Mouse (Mus musculus) mouse trophoblast stem cell (cell line): ENCODE results near the gene Ceacam16.

Experiments used
- in situ Hi-C, 2 experiments: fragments of 300-500 bp; cut with MseI, MboI; formaldehyde crosslinking; loops; 2 replicates in 1 of 2; 3 replicates in 1 of 2; pipeline ENCODE4 v1.15.1; 2025

Ceacam16 gene

DNA sequence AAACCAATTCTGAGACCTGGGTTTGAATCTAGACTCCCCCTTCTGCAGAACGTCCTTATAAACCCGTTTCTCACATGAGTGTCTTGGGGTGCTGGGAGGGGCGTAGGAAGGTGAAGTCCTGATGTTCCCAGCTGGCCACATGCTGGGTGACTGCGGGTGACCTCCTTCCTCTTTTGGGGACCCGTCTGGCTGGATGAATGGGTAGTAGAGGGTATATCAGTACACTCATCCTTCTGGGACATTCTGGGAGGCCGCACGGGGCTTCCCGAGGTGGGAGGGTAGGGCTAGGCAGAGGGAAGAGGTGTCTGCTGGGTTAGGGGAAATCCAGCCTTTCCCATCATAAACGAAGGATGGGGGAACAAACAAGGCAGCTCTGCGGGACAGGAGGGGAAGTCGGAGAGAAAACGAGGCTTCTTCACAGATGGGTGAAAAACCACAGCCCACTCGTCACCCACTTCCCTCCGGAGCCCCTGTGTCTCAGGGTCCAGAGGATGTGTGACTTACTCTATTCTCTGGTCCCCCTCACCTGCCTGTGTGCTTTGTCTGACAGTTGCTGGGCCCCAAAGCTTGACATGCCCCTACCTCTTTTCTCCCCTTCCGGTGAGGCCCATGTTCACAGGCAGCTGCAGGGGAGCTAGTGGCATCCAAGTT is 16.5 kb downstream of the Ceacam16 start:
- in situ Hi-C loops = loop anchor here (5.0 kb wide), 2 partner anchors 33 to 42 kb away; no protein-coding TSS in a partner anchor

DNA sequence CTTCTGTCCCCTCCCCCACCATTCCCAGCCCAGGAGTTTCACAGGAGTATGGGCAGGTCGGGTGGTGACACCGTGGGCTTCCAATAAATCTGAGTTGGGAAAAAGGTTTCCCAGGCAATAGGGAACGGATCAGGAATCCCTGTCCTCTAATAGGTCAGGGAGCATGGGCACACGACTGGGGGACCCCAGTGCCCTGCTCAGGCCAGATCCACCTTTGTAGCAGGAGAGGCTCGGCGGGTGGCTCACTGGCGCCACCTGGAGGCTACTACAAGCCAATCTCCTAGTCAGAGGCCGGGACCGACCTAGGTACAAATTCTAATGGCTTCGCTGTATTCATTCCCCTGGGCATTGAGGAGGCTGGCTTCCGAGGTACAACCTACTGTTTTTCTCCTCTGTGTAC is 17.5 kb downstream of the Ceacam16 start:
- in situ Hi-C loops = loop anchor here (5.0 kb wide), 2 partner anchors 34 to 41 kb away; no protein-coding TSS in a partner anchor

DNA sequence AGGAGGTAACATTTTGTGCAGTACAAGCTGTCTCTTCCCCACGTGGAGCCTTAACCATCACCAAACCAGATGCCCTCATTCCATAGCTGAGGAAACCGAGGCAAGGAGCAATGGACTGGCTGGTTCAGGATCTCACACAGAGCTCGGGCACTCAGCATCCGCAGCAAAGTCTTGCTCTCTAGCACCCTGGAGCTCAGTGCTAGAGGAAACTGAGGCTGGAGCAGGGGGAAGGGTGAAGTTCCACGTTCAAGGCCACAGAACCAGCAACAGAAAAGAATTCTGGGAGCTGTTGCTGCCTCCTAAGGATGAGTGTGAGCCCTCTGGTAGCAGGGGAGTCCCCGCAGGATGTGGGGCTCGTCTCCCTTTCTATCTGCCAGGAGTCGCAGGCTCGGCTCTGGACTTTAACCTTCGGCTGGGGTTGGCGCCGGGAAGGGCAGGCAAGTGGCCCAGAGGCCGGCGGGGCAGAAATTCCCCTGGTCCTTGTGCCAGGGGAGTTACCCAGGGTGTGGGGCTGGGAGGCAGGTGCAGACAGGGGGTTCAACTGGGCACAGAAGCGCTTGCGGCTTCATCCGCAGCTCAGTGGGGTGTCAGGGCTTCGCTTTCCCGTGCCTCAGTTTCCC is 18.1 kb downstream of the Ceacam16 start:
- in situ Hi-C loops = loop anchor here (5.0 kb wide), 2 partner anchors 34 to 41 kb away; no protein-coding TSS in a partner anchor

DNA sequence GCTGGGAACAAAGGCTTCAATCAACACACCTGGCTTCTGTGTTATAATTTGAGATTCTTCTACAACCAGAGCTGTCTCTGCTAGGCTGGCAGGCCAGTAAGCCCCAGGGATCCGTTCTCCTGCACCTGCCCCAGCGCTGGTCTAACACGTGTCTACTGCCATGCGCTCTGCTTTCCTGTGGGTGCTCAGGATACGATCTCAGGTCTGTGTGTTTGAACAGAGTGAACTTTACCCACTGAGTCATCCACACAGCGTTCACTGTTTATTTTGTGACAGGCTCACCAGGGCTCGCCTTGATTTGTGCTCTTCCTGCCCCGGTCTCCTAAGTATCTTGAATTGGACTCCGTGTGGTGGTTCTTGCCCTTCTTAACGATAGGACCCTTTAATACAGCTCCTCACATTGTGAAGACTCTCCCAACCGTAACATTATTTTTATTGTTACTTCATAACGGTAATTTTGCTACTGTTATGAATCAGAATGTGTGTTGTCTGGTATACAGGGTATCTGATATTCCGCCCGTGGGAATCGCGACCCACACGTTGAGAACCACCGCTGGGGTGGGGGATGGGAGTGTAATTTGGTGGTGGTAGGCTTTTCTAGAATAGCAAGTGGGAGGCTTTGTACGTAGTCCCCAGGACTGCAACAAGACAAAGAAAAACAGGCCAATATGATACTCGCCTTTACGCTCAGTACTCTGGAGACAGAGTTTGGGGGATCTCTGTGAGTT is 19.2 kb downstream of the Ceacam16 start:
- in situ Hi-C loops = loop anchor here (5.0 kb wide), 2 partner anchors 35 to 40 kb away; no protein-coding TSS in a partner anchor

DNA sequence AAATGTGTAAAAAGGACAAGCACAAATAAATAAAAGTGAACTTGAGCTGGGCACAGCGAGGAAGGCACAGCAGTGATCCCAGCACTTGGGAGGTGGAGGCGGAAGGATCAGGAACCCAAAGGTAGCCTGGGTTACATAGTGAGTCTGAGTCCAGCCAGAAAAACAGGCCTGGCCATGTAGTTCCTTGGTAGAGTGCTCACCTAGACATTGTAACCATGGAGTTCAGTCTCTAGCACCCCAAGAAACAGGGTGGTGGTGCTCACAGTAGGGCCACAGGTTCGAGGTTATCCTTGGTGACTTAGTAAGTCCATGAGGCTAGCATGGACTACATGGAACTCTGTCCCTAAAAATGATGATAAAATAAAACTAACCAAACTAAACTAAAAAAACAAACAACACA is 20.2 kb downstream of the Ceacam16 start:
- in situ Hi-C loops = loop anchor here (5.0 kb wide), 2 partner anchors 36 to 39 kb away; no protein-coding TSS in a partner anchor

DNA sequence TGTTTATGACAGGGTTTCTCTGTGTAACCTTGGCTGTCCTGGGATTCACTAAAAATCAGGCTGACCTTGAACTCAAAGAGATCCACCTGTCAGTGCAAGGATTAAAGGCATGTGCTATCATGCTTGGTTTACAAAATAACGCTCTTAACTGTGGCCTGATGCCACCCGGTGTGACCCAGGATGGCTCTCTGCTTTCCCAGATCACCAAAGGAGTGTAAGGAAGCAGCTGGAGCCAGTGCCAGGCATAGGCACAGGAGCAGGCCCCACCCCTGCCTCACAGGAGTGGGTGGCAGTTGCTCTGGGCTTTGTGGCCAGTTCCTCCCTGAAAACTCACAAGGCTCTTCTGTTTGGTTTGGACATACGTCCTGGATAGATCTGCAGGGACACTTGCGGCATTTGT is 20.7 kb downstream of the Ceacam16 start:
- in situ Hi-C loops = loop anchor here (5.0 kb wide), 2 partner anchors 37 to 38 kb away; no protein-coding TSS in a partner anchor

DNA sequence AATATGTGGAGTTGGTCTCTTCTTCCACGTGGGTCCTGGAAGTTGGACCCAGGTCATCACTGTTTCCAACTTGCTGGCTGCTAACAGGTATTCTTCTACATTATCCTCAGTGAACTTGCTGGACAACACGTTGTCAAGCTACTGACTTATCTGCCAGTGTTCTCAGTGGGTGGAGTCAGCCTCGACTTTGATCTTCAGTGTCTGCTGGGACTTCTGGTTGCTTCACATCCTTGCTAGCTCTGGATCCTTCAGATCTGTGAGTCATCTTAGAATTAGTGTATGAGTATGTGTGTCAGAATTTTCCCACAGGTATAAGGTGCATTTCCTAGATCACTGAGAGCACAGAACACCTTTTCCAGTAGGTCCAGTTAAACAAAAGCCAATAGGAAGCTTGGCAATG is 24.3 kb downstream of the Ceacam16 start:
- in situ Hi-C loops = no loop called here

DNA sequence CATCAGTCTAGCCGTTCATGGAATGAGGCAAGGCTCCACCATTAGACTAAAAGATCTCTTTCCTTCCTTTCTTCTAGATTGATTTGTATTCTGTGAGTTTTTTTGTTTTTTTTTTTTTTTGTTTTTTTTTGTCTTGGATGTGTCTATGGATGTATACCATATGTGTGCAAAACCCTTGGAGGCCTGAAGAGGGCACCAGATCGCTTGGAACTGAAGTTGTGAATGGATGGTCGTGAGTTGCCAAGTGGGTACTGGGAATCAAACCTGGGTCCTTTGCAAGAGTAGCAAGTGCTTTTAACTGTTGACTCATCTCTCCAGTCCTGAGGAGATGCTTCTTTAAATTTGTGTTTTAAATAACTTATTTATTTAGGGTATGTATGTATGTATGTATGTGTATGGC is 27.0 kb downstream of the Ceacam16 start:
- in situ Hi-C loops = no loop called here

DNA sequence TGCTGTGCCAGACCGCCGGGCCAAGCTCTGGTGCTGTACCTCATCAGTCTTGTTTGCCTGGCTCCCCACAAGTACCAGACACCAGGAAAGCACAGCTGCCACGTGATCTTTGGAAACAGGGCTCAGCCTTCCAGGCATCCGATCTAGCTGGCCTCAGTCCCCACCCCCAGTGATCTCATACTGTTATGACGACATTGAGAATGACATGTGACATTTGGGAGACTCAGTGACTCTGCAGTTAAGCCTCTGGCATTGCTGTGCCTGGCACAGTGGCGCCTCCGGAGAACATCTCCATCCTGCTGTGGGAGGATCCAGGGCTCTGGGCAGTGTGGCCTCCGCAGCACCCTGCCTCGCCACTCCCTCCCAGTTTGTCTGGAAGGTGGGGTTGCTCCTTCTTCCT is 29.3 kb downstream of the Ceacam16 start:
- in situ Hi-C loops = no loop called here

DNA sequence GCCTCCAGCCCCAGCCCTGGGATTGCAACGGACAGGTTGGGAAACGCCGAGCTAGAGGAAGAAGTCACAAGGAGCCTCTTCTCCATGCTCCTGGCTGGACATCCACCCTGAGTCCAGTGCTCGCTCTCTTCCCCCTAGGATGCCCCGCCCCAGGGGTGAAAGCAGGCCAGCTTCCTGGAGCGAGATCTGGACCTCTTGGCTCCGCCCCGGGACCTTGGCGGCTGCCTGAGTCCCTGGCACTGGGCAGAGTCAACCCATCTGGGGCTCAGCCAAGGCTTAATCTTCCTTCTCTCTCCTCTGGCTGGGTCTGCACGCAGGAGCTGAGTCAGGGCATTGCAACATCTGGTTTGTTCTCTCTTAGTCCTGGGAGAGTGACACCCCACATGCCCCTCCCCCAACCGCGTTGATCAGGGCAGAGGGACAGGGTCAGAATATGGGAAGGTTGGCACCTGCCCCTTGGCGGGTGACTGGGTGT is 30.4 kb downstream of the Ceacam16 start:
- in situ Hi-C loops = no loop called here

DNA sequence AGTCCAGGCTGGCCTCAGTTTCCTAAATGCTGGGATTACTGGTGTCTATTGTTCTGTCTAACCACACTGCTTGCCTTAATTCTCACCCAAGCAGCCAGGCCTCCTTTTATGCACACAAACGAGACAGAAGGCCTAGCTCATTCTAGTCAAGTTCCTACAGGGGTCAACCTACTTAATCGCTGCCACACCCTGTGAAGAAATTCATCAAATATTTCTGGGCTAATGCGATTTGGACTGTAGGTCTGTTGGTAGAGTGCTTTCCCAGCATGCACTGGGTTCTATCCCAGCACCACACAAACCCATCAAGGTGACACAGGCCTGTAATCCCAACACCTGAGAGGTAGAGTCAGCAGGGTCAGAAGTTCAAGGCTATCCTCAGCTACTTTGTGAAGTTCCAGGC is 31.4 kb downstream of the Ceacam16 start:
- in situ Hi-C loops = no loop called here

DNA sequence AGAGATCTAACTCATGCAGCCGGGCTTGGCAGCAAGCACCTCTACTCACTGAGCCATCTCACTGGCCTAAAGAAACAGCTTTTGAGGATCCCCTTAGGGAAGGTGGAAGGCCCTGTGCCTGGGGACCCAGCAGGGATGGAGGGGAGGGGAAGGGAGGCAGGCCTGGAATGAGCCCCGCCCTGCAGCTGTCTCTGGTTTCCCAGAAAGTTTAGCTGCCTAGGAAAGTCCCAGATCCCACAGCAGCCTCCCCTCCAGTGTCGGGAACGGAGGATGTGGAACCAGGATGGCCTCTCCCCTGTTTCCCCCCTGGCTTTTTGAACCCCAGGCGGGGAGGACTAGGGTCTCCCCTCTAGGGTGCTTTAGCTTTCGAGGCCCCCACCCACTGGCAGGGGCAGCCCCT is 34.3 kb downstream of the Ceacam16 start:
- in situ Hi-C loops = no loop called here

DNA sequence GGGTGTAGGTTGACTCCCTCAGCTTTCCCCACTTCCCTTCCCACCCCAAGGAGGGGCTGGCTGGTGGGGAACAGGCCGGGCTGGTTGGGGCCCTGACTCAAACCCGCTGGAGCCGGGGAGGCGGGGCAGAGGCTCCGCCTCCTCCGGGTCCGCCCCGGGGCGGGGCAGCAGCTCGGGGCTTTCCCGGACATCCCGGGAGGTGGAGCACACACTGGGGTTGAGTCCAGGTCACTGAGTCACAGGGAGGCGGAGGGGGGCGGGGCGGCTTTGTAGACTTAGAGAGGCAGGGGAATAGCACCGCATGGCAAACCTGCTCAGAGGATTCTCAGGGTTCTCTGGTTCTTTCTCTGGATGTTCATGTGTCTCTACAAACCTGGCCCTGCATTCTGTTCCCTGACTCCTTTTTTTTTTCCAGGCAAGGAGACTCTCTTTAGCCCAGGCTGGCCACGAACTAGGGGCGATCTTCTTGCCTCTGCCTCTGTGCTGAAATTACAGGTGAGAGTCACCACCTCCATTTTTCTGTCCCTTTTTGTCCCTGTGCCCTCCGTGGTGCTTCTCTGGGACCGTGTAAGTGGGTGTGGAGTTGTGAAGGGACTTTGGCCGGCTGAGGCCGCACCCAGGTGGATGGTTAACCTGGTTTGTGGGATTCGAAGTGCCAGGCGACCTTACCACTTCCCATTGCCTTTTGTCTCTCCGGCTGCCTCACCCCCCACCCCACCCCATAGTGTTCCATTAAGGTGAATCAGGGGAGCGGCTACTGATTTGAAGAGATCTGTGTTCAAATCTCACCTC is 36.7 kb downstream of the Ceacam16 start:
- in situ Hi-C loops = no loop called here

DNA sequence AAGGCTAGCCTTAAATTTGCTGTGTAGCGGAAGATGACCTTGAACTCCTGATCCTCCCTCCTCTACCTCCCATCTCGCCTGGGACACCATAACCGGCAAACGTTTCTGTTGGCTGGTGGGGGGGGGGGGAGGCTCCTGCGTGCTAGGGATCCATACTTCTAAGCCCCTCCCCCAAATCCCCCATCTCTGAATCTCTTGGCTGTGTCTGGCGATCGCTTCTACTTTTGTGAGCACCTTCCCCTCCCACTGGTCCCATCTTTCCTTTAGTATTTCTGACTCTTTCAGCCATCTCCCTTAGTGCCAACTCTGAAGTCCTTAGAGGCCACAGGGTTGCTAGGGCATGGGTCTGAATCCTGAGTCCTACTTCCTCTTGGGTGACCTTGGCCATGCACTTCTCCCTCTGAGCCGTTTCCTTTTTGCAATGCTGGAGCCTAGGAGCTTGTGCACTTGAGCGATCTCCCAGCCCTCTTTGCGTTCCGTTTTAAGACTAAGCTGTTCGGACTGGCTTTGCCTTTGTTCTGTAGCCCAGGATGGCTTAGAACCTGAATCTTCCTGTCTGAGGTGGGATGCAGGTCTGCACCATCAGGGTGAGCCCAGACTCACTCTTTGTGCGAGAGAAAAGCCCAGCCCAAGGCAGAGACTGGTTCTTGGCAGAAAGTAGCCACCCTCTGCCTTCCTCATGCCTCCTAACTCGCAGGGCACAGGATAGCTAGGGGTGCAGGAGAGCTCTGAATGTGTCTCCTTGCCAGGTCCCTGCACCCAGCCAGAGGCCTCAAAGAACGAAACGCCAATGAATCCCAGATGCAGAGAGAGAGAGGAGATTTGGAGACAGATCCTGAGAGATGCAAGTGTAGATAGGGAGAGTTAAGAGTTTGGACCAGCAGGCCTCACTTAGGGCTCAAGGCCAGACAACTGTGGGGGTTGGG is 37.6 kb downstream of the Ceacam16 start:
- in situ Hi-C loops = no loop called here

DNA sequence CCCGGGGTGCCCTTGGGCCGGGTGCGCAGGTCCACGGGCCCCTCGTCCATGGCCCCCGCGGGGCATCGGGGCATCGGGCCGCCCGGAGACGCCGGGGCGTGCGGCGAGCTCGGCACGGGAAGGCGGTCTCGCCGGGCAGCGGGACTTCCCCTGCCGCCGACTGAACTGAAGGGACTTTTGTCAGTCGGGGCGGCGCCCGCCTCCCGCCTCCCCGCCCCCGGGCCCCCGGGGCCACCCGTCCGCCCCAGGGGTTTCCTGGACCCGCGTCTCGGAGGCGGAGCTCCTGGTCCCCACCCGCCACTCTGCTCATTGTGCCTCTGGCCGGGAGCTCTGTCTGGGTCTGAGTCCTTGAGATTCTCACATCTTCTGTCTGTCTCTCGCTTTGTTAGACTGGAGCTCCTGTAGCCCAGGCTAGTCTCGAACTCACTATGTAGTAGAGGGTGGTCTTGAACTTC is 38.5 kb downstream of the Ceacam16 start, which contains the start of gene Bcl3:
TSS of gene Bcl3 (minus strand) at position 167 of the 455 bp plus-strand sequence.
- in situ Hi-C loops = no loop called here

DNA sequence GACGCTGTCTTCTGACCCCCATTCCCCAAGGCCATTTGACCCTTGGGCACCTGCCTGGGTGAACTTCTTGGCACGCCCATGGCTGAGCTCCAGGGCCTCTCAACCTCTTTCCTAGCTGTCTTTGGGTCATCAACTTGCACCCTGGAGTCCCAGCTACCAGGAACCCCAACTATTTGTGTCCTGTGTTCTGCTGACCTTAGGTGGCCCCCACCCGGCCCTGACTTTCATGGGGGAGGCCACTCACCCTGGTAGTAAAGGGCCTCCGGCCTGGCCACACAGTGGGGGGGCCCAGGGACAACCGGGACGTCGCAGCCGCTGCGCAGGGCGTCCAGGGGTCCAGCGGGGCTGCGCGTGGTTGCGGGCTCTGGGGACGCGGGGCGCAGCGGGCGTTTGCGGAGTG is 38.9 kb downstream of the Ceacam16 start:
- in situ Hi-C loops = no loop called here

DNA sequence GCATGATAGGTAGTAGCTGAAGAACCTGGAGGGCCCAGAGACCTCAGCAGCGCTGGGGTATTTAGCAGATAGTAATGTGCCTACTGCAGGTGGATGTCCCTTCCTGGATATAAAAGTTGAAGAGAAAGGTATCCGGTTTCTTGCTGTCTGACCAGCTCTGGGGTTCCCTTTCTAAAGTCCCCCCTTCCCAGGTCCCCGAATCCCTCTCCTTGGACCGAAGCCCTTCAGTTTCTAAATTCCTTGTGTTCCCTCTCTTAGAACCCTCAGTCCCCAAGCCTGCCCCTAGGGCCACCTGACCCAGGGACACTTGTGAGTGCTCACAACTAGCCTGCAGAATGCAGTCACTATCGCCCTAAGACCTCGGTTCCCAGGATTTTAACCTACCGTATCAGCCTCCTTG is 39.5 kb downstream of the Ceacam16 start:
- in situ Hi-C loops = no loop called here

DNA sequence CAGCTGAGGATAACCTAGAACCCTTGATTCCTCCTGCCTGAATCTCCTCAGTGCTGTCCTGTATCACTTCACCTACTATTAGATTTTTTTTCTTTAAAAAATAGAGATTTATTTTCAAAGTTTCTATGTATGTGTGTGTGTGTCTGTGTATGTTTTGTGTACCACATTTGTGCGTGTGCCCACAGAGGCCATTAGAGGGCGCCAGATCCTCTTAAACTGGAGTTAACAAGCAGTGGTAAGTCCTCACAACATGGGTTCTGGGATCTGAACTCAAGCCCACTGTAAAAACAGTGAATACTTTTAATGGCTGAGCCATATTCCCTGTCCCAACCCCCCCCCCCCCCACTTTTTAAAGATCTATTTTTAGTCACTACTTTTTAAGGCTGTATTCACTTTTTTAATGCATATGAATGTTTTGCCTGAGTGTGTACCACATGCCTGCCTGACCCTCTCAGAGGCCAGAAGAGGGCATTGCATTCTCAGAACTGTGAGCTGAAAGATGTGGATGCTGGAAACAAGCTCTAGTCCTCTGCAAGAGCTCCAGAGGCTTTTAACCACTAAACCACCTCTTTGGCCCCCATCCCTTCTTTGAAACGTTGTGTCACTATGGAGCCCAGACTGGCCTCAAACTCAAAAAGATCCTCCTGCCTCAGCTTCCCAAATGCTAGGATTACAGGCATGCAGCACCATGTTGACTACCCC is 40.6 kb downstream of the Ceacam16 start:
- in situ Hi-C loops = no loop called here

DNA sequence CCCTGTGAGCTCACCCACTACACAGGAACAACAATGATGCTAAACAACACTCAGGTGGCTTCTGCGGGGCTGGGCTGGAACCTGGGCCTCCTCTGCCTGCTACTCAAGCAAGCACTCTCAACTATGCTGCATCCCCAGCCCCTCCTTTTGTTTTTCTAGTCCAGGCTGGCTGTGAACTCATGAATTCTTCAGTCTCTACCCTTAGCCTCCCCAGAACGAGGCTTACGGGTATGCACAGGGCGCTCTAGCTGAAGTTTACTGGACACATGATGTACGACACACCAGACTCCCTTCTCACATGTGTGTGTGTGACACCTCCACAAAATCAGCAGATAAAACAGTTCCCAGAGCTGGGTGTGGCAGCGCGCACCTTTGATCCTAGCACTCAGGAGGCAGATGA is 42.2 kb downstream of the Ceacam16 start:
- in situ Hi-C loops = no loop called here

DNA sequence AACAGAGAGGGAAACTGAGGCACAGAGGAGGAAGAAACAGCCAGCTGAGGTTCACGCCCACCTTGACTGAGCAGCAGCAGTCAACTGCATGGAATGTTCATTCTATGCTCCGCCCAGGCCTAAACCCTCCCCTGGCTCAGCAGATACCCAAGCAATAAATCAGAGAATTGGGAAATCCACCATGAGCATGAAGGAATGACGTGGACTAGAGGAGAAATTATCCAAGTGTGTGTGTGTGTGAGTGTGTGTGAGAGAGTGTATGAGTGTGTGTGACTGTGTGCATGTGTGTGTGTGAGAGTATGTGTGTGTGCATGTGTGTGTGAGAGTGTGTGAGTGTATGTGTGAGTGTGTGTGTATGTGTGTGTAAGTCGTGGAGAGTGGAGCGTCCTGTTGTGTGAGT is 42.7 kb downstream of the Ceacam16 start:
- in situ Hi-C loops = no loop called here
